Mouse (Mus musculus) myocyte (in vitro differentiated cells): Measurements from ENCODE around the gene Pde6c. TPM values are rescaled to one million over a fixed set of nuclear protein-coding genes. Genes with fewer than 3 reads are reported as not detected.

Source experiments
- H3K27me3 ChIP-seq: one replicate; pipeline ENCODE4 v1.6.1; 2011; ENCODE audit not compliant: control insufficient read depth, insufficient read depth, insufficient read length
- H3K36me3 ChIP-seq: one replicate; pipeline ENCODE4 v1.6.1; 2011; ENCODE audit not compliant: control insufficient read depth, insufficient read depth
- H3K4me2 ChIP-seq: one replicate; pipeline ENCODE4 v1.6.1; 2011; ENCODE audit warnings: low read depth, control low read depth
- H3K4me3 ChIP-seq: one replicate; pipeline ENCODE4 v1.5.1; 2011; ENCODE audit warnings: mild to moderate bottlenecking, control low read depth, moderate library complexity
- H3K79me2 ChIP-seq: one replicate; pipeline ENCODE4 v1.6.1; 2011; ENCODE audit not compliant: control insufficient read depth, insufficient read depth
- H3ac ChIP-seq: one replicate; pipeline ENCODE4 v1.6.1; 2011; ENCODE audit not compliant: control insufficient read depth, insufficient read length
- CEBPB ChIP-seq: IDR thresholded peaks from 2 replicates; pipeline ENCODE4 v1.6.1; 2011; ENCODE audit warnings: mild to moderate bottlenecking, moderate library complexity; ENCODE audit not compliant: poor library complexity, insufficient read depth, severe bottlenecking
- E2F4 ChIP-seq: IDR thresholded peaks from one replicate; pipeline ENCODE4 v1.6.1; 2011; ENCODE audit warnings: mild to moderate bottlenecking, control low read depth, moderate library complexity; ENCODE audit not compliant: insufficient read depth
- MAX ChIP-seq: IDR thresholded peaks from one replicate; pipeline ENCODE4 v1.6.1; 2011; ENCODE audit warnings: low read depth, mild to moderate bottlenecking, control low read depth
- MYOD1 ChIP-seq, 3 experiments: IDR thresholded peaks; one replicate each; pipeline ENCODE4 v1.6.1; 2011; ENCODE audit warnings: control low read depth in 2 of 3, low read depth in 2 of 3, mild to moderate bottlenecking in 2 of 3, moderate library complexity in 1 of 3; ENCODE audit not compliant: insufficient read length in 2 of 3, control insufficient read depth in 1 of 3
- MYOG ChIP-seq, 3 experiments: IDR thresholded peaks; one replicate each; pipeline ENCODE4 v1.6.1; 2011; ENCODE audit warnings: control low read depth in 2 of 3, low read depth in 2 of 3, mild to moderate bottlenecking in 2 of 3; ENCODE audit not compliant: insufficient read length in 2 of 3, control insufficient read depth in 1 of 3, insufficient read depth in 1 of 3
- POLR2A ChIP-seq: IDR thresholded peaks from one replicate; pipeline ENCODE4 v1.6.1; 2011; ENCODE audit warnings: low read depth, mild to moderate bottlenecking, control low read depth, moderate library complexity; ENCODE audit not compliant: insufficient read length
- POLR2AphosphoS2 ChIP-seq: IDR thresholded peaks from one replicate; pipeline ENCODE4 v1.6.1; 2011; ENCODE audit warnings: low read depth, control low read depth; ENCODE audit not compliant: insufficient read length
- REST ChIP-seq: IDR thresholded peaks from one replicate; pipeline ENCODE4 v1.6.1; 2011; ENCODE audit warnings: mild to moderate bottlenecking, control low read depth, moderate library complexity; ENCODE audit not compliant: insufficient read depth, insufficient read length
- SRF ChIP-seq: IDR thresholded peaks from one replicate; pipeline ENCODE4 v1.6.1; 2011; ENCODE audit warnings: low read depth; ENCODE audit not compliant: control insufficient read depth, insufficient read length
- TCF12 ChIP-seq: IDR thresholded peaks from one replicate; pipeline ENCODE4 v1.6.1; 2011; ENCODE audit warnings: mild to moderate bottlenecking, control low read depth; ENCODE audit not compliant: poor library complexity, insufficient read depth, severe bottlenecking
- TCF3 ChIP-seq: IDR thresholded peaks from one replicate; pipeline ENCODE4 v1.6.1; 2011; ENCODE audit warnings: low read depth, control low read depth; ENCODE audit not compliant: insufficient read length
- USF1 ChIP-seq: IDR thresholded peaks from one replicate; pipeline ENCODE4 v1.6.1; 2011; ENCODE audit warnings: low read depth, mild to moderate bottlenecking, control low read depth, moderate library complexity
- polyA plus RNA-seq: library from polyadenylated mRNA; unstranded; fragments of >200 nt; fragmentation: generic; extraction: Trizol; gene quantifications from one replicate; pipeline ENCODE4 v1.2.1, GENCODE M21; 2012; ENCODE audit warnings: missing spikeins

Gene Pde6c
- polyA plus RNA-seq, 1 experiment = not detected

GRCm38 (mm10) chr19:38120123-38120760, 12.3 kb upstream of the Pde6c start:
- Histone ChIP-seq H3K4me3 (no peak overlapping the region), H3K4me2 (no peak overlapping the region), H3K27me3 (peaks cover 23% of the 10 kb centered on the region), H3K79me2 (no peaks in the 10 kb centered on the region), H3ac (no peak overlapping the region), H3K36me3 (no peaks in the 10 kb centered on the region)
- TF ChIP-seq POLR2A (no peak), SRF (no peak), CEBPB (no peak), REST (no peak), MAX (no peak)

- H3K27me3 ChIP-seq = peaks cover 27% of the 10 kb centered on the region
- no peaks in the 10 kb centered on the region for H3K36me3 ChIP-seq
- TF ChIP-seq MAX (no peak), MYOG (IDR thresholded peaks at IDR 0.05; ENCODE audit: control insufficient read depth in 1 of 3, insufficient read depth in 1 of 3, insufficient read length in 2 of 3, low read depth in 2 of 3) (no peak), E2F4 (no peak), CEBPB (no peak), USF1 (no peak), POLR2A (no peak)
- no peak overlapping the region for H3K4me3 ChIP-seq
- H3K4me2 ChIP-seq = peak overlapping the region; percentile 24
- H3K79me2 ChIP-seq = no peaks in the 10 kb centered on the region
- H3ac ChIP-seq = no peak overlapping the region
These were observed 8.7 kb upstream of the Pde6c start for GRCm38 (mm10) chr19:38123921-38124320.

GRCm38 (mm10) chr19:38124401-38125218, 8.0 kb upstream of the Pde6c start:
- no peak overlapping the region for H3K4me3 ChIP-seq
- H3ac ChIP-seq = no peak overlapping the region
- no peaks in the 10 kb centered on the region for H3K36me3 ChIP-seq
- H3K27me3 ChIP-seq = peaks cover 27% of the 10 kb centered on the region
- peak overlapping the region; percentile 24 for H3K4me2 ChIP-seq
- TF ChIP-seq E2F4 (no peak), MYOG (IDR thresholded peaks at IDR 0.05; ENCODE audit: control insufficient read depth in 1 of 3, insufficient read depth in 1 of 3, insufficient read length in 2 of 3, low read depth in 2 of 3) (no peak), TCF3 (no peak), REST (no peak), POLR2AphosphoS2 (no peak), SRF (no peak), MYOD1 (IDR thresholded peaks at IDR 0.05; ENCODE audit: control insufficient read depth in 1 of 3, insufficient read length in 2 of 3, low read depth in 2 of 3) (no peak), POLR2A (no peak), MAX (no peak), TCF12 (no peak)
- no peaks in the 10 kb centered on the region for H3K79me2 ChIP-seq

- Histone ChIP-seq H3K36me3 (no peaks in the 10 kb centered on the region), H3K27me3 (peaks cover 27% of the 10 kb centered on the region), H3K79me2 (no peaks in the 10 kb centered on the region), H3K4me2 (peak within 1 kb of the TSS; percentile 24), H3ac (no peak within 1 kb of the TSS), H3K4me3 (no peak within 1 kb of the TSS)
- TF ChIP-seq MYOD1 (IDR thresholded peaks at IDR 0.05; ENCODE audit: control insufficient read depth in 1 of 3, insufficient read length in 2 of 3, low read depth in 2 of 3) = no peak
- no peak for TF ChIP-seq MYOG (IDR thresholded peaks at IDR 0.05; ENCODE audit: control insufficient read depth in 1 of 3, insufficient read depth in 1 of 3, insufficient read length in 2 of 3, low read depth in 2 of 3)
- TF ChIP-seq POLR2AphosphoS2 = no peak
- no peak for TF ChIP-seq TCF12
- TF ChIP-seq REST = no peak
- TF ChIP-seq TCF3 = no peak
- TF ChIP-seq USF1 = no peak
- TF ChIP-seq MAX = no peak
- no peak for TF ChIP-seq CEBPB
- no peak for TF ChIP-seq E2F4
- TF ChIP-seq SRF = no peak
- no peak for TF ChIP-seq POLR2A
These were observed 7.4 kb upstream of the Pde6c start, which contains the start of gene Rbp4 for GRCm38 (mm10) chr19:38125219-38125610. Gene Rbp4 (minus strand): TSS chr19:38125281.

DNA sequence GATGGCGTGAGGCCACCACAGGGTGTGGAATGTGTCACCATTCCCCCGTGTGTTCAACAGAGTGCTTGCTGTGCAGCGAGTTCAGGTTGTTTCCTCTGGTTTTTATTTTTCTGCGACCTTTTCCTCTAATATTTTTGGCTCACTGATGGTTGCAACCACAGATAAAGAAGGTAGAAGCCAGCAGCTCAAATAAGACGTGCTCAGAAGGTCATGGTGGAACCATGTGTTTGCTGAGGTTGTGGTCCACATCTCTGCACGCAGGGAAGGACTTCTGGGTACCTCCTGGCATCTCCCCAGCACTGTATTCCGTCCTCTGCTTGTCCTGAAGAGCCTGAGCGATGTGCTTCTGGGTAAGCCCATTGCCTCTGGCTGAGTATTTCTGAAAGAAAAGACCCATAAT, 5.9 kb upstream of the Pde6c start:
- no peak overlapping the region for H3K4me2 ChIP-seq
- no peak overlapping the region for H3ac ChIP-seq
- H3K27me3 ChIP-seq = peaks cover 27% of the 10 kb centered on the region
- no peak overlapping the region for H3K4me3 ChIP-seq
- TF ChIP-seq TCF3 = no peak
- no peak for TF ChIP-seq CEBPB
- TF ChIP-seq MAX = no peak
- no peak for TF ChIP-seq POLR2A
- TF ChIP-seq SRF = no peak
- H3K79me2 ChIP-seq = no peaks in the 10 kb centered on the region
- H3K36me3 ChIP-seq = no peaks in the 10 kb centered on the region
